Mouse (Mus musculus) adrenal gland, adult (tissue): ENCODE results near the gene Cfdp1.

Experiments
- DNase-seq, 2 experiments: peaks; one replicate each; pipeline ENCODE4 v3.0.0; 2022 to 2023; ENCODE audit warnings: low spot score in 1 of 2; ENCODE audit not compliant: inconsistent age in 2 of 2

Cfdp1 gene

DNA sequence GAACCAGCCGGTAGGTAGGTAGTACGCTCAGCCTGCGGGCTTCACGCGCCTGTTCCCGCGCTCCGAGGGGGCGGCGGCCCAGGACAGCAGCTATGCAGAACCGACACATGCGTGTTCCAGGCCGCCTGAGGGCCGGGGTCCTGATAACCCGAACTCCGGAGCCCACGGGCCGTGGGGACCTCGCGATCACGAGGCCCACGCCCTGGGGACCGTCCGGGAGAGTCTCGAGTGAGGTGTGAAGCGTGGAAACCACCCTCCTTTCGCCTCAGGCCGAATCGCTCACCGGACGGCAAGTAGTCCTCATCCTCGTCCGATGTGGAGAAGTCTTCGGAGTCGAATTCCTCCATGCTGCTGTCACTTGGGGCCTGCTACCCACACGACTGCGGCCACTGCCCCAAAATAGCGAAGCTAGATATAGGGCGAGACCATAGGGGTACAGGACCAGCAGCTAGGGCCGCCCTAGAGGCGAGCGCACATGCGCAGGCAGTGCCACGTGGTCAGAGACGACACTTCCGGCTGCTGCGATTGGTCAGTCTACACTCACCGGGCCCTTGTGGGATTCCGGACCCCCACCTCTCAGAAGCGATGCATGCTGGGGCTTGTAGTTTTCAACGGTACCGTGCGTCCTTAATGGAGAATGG, at the start of gene Cfdp1:
Cfdp1 (minus strand) TSS at position 431 of the 641 bp plus-strand sequence.
- DNase-seq: peak; percentile 97 to 98

DNA sequence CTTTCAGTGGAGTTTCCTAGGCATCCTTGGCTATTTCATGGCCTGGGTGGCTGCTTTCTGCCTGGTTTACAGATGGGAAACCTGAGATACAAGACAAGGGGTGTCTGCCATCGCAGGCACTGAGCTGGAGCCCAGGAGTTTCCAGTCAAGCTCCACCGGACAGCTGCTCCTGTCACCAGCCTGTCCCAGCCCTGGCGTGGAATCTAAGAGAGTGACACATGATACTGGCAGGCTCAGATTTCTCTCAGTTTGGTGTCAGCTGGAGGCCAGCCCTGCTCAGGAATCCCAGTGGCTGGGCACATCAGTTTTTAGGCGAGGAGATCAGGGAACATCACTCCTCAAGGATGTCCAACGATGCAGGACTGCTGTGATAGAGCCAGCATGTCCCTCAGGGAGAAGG, 48.0 kb upstream of the Cfdp1 start:
- DNase-seq: no peak

DNA sequence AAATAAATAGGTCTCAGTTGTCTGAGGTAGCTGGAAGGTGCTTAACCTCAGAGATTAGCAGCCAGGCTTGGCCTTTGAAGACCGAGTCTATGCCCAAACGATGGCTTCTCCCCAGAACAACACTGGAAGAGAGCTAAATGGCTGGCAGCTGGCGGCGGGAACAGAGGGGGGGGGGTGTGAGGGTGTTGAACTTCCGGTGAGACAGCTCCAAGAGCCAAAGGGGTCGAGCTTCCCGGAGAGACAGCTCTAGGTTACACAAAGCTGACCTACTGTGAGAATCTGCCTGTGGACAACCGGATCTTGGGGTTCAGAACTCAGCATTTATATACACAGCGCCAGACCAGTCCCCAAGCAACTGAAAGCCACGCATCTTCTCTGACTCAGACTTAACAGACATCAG, 44.5 kb upstream of the Cfdp1 start:
- DNase-seq: no peak

DNA sequence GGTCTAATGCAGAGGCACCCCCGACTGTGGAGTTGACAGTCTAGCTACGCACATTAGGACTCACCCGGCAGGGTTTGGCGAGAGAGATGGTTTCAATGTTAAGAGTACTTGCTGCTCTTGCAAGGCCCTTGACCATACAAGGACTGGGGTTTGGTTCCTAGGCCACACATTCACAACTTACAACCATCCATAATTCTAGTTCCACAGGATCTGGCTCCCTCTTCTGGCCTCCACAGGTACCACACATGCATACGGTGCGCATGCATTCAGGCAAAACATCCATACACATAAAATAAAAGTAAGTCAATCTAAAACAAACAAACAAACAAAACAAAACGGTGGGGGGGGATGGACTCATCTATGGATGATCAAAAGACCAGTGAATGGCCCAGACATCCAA, 40.9 kb upstream of the Cfdp1 start:
- DNase-seq: no peak

DNA sequence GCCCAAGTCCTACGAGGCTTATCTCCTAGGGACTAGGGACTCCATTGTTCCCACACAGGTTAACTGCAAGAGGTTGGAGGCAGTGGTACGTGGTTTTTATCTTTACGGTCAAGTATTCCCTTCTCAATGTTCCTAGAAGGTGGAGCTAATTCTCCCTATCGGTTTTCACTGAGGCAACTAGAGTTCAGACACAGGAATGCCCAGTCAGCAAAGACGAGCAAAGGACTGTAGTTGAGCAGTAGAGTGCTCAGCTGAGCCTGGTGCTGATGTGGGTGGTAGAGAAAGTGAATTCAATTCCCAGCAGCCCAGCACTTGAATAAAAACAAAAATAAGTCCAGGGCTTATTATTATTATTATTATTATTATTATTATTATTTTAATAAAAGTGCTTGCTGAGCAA, 38.5 kb upstream of the Cfdp1 start:
- DNase-seq: no peak

DNA sequence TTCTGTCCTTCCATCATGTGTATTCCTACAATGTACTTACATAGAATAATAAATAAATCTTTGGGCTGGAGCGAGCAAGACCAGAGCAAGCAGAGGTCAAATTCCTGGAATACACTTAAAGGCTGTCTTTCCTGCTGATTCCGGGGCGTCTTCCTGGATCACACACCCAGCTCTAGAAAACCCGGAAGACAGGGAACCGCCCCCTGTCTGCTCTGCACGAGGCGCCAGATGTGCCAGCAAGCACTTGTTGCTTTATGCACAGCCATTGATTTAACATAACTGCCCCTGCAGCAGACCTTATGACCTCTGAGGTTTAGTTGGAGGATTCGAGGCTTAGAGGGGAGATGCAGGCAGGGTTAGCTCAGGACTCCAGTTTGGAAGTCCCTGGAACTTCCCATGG, 37.9 kb upstream of the Cfdp1 start:
- DNase-seq: no peak

DNA sequence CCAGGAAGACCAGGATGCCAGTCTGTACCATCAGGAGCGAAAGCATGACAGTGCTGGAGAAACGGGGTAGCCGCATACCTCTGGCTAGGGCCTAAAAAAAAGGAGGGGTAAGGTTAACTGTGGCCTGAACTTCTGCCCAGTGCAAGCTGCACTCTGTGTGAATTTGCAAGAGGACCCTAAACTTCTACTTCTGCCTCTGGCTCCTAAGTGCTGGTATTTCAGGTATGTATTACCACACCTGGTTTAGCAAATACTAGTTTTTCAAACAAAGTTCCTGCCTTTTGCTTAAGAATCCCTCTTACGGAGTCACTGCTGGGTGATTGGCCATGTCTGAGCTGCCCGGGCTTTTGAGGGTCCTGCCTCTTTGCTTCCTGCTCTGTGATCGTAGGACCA, 36.8 kb upstream of the Cfdp1 start:
- no peak for DNase-seq

DNA sequence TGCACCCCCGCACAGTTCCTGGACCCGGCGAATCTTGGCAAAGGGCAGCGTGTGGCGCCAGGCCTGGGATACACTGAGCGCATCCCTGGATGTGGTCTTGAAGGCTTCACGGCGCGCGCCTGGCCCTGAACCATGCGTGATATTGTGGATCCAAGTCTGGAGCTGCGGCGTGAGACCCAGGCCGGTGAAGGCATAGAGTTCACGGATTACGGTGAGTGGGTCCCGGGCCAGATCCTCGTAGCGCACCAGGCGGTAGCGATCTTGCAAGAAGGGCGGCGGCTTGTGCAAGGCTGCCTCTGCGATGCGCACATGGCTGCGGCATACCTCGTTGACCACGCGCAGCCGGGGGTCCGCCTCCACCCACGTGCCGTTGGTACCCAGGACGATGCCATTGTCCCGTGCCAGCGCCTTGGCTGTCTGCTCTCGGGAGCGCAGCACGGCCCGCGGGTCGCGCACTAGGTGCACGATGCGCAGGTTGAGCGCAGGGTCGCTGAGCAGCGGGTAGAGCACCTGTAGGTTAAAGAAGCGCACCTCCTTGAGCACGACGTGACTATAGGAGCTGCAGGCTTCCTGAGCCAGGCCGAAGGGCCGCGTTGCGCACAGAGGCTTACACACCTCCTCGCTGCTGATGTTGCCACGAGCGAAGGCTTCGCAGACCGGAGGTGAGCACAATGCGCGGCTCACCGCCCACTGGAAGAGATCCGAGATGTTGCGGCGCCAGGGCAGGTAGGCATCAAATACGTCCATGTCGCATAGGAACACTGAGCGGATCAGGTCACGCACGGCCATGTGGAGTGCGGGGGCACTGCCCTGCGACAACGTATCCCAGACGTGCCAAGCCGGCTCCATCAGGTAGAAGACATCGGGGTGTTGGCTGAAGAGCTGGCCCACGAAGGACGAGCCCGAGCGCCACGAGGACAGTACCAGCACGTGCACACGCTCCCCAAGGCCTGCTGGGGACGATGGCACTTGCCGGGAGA, 36.1 kb upstream of the Cfdp1 start:
- no peak for DNase-seq

DNA sequence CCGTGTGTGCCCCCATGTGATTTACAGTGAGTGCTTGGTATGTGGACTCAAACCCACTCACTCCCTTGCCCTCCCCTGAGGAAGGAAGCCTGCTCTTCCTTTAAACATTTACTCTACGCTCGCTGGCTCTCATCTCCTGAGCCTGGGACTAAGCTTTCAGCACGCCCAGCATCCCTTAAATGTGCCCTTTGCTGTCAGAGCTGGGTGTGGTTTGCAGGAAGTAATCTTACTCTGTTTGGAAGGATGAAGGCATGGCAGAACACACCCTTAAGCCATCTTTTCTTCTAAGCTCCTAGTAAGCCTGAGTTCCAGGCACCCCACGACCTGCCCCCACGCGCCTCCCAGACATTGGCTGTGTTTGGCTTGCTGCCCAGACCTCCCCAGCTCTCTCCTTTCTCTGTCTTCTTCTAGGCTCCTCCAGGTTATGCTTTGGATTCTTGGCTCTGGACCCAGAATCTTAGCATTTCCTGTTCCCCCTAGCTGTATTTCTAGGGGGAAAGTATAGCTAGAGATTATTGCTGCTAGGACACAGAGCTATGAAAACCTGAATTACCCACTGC, 34.1 kb upstream of the Cfdp1 start:
- no peak for DNase-seq

DNA sequence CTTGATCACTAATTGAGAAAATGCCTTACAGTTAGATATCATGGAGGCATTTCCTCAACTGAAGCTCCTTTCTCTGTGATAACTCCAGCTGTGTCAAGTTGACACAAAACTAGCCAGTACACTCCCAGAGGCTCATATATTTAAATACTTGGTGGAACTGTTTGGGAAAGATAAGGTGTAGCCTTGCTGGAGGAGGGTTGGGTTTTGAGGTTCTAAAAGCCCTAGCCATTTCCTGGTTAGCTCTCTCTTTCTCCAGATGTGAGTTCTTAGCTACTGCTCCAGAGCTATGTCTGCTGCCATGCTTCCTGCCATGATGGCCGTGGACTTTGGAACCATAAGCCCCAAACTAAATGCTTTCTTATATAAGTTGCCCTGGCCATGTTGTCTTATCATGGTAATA, 33.4 kb upstream of the Cfdp1 start:
- DNase-seq: no peak

DNA sequence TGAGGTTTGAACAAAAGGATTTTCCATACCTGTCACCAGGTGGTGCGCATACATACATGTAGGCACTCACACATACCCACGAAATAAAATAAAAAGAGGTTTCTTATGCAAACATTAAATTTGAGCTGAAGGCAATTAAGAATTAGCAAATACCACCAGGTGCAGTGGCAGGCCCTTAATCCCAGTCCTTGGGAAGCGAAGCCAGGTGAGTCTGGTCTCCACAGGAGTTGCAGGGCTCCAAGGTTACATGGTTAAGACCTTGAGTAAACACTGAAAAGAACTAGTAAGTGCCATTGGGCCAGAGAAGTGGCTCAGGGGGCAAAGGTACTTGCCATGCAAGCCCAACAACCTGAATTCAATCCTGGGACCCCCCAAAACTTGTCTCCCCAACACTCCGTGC, 29.5 kb upstream of the Cfdp1 start:
- DNase-seq: no peak

DNA sequence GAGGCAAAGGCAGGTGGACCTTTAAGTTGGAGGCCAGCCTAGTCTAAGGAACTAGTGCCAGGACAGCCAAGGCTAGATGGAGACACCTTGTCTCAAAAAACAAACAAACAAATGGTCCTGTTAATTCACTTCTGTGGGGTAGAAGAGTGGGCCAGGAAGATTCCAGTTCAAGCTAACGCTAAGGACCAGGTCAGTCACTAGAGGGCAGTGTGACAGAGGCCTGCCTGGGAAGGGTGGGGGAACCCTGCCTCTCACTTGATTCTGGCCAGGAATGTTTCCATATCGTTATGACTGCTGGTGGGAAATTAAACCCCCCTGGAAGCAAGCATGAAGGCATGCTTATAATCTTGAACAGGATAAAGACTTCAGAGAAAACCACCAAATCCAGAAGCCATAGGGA, 27.5 kb upstream of the Cfdp1 start:
- peak; percentile 32 to 79 for DNase-seq

DNA sequence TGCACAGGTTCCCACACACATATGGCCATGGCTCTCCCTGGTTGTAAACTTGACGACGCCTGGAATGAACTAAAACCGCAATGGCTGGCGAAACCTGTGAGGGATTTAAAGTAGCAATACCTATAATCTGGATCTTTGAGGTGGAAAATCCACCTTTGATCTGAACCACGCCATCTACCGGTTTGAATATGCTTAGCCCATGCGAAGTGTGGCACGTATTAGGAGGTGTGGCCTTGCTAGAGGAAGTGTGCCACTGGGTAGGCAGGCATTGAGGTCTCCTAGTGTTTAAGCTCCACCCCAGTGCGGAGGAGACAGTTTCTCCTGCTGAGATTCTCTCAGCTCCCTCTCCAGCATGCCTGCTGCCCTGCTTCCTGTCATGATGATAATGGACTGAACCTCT, 23.6 kb upstream of the Cfdp1 start:
- peak in 1 of 2 experiments; percentile 38 for DNase-seq

DNA sequence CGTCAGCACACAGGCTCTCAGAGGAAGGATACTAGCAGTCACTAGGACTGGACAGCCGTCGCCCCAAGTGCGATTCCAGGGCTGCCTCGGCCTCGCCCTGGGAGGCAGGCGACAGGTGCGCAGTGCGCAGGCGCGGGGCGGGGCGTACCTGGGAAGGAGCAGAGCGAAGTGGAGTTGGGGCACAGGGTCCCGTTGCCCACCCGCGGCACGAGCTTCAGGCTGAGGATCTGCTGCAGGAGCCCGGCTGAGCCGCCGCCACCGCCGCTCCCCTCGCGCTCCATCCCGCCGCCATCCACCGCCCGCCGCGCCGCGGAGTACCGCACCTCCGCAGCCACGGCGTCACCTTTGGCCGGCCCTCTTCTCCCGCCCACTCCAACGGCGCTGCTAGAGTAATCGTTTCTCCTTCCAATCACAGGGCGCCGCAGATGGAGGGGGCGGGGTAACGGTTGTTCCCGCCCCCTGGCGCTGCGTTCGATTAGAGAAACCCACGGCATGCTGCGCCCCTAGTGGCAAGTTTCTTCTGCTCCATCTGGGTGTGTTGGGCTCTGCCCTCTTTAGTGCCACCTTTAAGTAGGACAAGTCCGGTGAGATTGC, 22.4 kb upstream of the Cfdp1 start, which contains the start of gene Tmem170:
Tmem170 (minus strand) TSS at position 396 of the 594 bp plus-strand sequence.
- DNase-seq: peak; percentile 98 to 100

DNA sequence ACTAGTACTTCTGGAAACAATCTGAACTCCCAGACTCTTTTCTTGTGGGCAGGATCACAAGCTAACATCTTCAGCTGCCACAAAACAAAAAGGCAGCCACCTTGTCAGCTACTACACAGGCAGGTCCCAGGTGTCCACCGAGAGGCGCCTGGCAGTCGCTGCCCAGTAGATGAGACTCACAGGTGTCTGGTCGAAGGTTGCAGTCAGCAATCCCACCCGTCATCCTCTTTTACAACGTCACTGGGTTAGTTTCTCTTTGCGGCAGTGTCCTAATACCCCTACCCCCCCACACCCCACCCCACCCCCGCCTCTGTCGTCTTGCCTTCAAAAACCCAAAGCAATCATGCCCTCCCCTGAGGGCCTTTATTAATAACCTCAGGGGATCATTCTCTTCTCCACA, 21.7 kb upstream of the Cfdp1 start:
- peak in 1 of 2 experiments; percentile 36 for DNase-seq

DNA sequence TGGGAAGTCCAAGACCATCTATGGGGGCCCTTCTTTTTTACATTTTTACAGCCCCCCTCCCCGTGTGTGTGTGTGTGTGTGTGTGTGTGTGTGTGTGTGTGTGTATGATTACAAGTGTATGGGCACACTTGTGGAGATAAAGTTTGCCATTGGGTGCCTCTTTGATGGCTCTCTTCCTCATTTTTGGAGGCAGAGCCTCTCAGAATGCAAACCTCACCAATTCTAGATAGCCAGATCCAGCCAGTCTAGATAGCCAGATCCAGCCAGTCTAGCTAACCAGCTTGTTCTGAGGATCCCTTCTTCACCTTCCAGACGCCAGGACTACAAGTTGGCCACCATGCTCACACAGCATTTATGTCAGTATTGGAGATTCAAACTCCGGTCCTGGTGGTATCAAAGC, 17.2 kb upstream of the Cfdp1 start:
- no peak for DNase-seq

DNA sequence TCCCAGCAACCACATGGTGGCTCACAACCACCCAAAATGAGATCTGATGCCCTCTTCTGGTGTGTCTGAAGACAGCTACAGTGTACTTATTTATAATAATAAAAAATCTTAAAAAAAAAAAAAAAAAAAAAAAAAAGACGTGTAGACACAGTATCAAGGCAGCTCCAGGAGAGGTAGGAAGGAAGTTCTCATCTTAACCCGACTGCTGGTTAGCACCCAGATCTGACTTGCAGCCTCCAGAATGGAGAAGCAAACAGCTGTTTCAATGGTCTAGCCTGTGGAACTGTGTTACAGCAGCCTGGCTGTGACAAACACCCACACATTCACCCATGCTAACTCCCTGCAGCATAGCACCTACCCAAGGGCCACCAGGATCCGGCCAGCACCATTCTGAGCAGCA, 16.3 kb upstream of the Cfdp1 start:
- no peak for DNase-seq

DNA sequence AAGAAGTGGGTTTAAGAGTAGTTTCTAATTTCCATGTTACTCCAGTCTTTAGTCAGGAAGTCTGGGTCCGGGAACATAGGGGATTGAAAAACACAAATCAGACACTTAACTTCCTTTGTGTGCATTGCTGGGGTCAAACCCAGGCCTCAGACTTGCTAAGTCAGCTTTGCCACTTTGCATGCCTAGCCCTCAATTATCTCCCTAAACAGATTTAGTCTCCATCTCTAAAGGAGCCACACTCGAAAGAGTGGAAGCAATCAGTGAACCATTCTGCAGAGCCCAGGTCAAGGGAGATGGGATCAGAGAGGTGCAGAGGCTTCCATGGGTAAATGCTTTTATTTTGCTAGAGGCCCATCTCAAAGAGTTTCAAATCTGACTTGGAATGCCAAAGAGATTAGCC, 14.6 kb upstream of the Cfdp1 start:
- no peak for DNase-seq

DNA sequence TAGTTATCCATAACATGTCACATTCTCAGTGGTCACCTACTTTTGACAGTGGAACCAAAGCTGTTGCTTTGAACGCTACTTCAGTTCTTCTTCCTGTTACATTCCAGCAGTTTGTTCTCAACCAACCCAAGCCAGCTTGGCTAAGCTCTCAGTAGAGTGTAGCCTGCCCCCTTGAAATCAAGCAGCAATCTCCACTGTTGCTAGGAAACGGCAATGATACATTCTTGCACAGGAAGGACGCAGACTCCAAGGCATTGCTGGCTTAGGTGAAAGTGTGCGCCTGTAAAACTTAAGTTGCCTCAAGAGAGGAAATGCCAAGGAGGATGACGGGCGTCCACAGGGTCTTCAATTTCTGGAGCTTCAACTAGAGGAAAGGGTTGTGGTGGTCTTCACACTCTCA, 11.8 kb upstream of the Cfdp1 start:
- DNase-seq: no peak

DNA sequence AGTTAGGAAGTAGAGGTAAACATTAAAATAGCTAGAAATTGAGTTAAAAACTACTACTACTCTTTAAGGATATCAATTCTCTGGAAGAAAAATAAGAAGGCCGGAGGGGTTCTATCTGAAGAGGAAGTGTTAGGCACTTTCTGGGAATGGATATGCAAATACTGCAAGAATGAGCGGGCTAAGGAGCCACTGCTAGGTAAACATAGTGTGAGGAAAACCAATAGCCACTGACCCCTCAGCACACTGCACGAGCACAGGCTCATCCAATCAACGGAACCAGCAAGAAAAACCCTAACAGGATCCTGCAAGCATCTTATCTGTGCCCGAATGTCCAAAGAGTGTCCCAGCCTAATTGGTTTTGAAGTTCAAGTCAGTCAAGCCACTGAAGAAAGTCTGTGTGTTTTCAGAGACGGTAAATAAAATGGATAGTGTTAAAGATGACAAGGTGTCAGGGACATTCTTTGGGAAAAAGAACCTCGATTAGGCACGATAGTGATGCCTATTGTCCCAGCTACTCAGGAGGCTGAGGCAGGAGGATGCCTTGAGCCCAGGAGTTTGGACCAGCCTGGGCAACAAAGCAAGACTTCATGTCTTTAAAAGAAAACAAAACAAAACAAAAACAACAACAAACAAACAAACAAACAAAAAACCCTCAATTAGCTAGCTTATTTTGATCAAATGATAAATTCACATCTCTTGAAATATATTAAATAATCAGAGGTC, 11.2 kb upstream of the Cfdp1 start:
- DNase-seq: no peak

DNA sequence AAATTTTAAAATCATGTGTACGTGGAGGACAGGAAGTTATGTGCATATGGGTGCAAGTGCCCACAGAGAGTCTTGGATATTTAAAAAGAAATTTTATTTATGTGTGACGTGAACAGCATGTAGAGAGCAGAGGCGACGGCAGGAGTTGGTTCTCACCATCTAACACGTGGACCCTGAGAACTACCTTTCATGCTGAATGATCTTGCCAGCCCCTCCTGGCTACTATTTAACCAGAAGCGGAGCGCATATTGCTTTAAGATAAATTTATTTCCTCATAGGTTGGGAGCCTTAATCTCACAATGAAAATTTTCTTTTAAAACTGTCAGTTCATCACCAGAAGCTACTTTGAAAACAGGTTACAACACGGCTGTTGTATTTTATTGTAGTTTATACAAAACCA, 10.6 kb upstream of the Cfdp1 start:
- DNase-seq: no peak
